ENCODE assay signal across 19 mouse cellular contexts in the genomic region with DNA sequence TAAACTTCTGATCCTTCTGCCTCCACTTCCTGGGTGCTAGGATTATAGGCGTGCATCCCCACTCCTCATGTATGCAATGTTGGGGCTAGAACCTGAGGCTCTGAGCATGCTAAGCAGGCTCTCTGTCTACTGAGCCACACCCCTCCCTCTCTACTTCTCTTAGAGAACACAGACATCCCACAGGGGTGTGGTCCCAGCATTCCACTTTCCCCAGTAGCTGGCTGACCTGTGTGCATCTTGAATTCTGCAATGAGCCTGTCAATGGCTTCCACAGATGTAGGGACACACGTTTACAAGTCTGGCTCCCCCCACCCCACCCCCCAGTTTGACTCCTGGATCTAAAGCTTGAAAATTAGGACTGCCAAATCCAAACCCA. TPM values are rescaled to one million over a fixed set of nuclear protein-coding genes. Genes with fewer than 3 reads are reported as not detected.
DNase-seq lines count a peak whose midpoint lies in the region; ATAC-seq and TF ChIP-seq lines count a peak whose summit lies in the region.
"Had no signal": no experiment of that assay in that cellular context is flagged by ENCODE, and none has a peak within 500 bp of the region (broad histone marks: within the 10 kb centered on the region; RNA-seq: fewer than 3 reads in every experiment).

No protein-coding gene starts in this region.

- H3K27ac ChIP-seq in limb, embryonic 14.5 days (replicated peaks; ENCODE audit: low read depth, low read length): no peak overlapping the region
- H3K27ac ChIP-seq in limb, embryonic 10.5 days: no peak overlapping the region
- H3K27ac ChIP-seq in CH12.LX (ENCODE audit: insufficient read depth, low read depth): peak overlapping the region; percentile 64; the same call in 1 of the 2 replicates
- H3K27ac ChIP-seq: embryonic facial prominence, embryonic 13.5 days; forebrain, embryonic 15.5 days; heart, embryonic 13.5 days; hindbrain, embryonic 12.5 days had no signal

- ATAC-seq in limb, embryonic 14.5 days (ENCODE audit: low FRiP score, low read depth): no peak
- ATAC-seq: forebrain, embryonic 15.5 days; hindbrain, embryonic 16.5 days; intestine, postnatal 0 days; Patski had no signal

- no peaks in the 10 kb centered on the region for H3K9me3 ChIP-seq in limb, embryonic 14.5 days (ENCODE audit: control insufficient read depth, low read length)
- no peaks in the 10 kb centered on the region for H3K9me3 ChIP-seq in limb, embryonic 10.5 days (replicated peaks)
- peaks cover 5% of the 10 kb centered on the region for H3K9me3 ChIP-seq in CH12.LX (replicated peaks; ENCODE audit: low read length)
- H3K9me3 ChIP-seq: embryonic facial prominence, embryonic 13.5 days; forebrain, embryonic 15.5 days; heart, embryonic 13.5 days; hindbrain, embryonic 12.5 days had no signal

- no peaks in the 10 kb centered on the region for H3K36me3 ChIP-seq in limb, embryonic 14.5 days (ENCODE audit: control insufficient read depth, insufficient read depth, low read length)
- no peaks in the 10 kb centered on the region for H3K36me3 ChIP-seq in limb, embryonic 10.5 days
- no peaks in the 10 kb centered on the region for H3K36me3 ChIP-seq in CH12.LX (replicated peaks in 1 of 2; ENCODE audit: control insufficient read depth in 1 of 2, insufficient read depth in 1 of 2, low read length in 1 of 2)
- H3K36me3 ChIP-seq: embryonic facial prominence, embryonic 13.5 days; forebrain, embryonic 15.5 days; heart, embryonic 13.5 days; hindbrain, embryonic 12.5 days had no signal

- no peaks in the 10 kb centered on the region for H3K27me3 ChIP-seq in limb, embryonic 14.5 days (ENCODE audit: control insufficient read depth, insufficient read depth, low read length)
- peaks cover 3% of the 10 kb centered on the region; the same call in 1 of the 2 replicates for H3K27me3 ChIP-seq in limb, embryonic 10.5 days (ENCODE audit: low read depth, poor library complexity, severe bottlenecking)
- no peaks in the 10 kb centered on the region for H3K27me3 ChIP-seq in CH12.LX (replicated peaks)
- H3K27me3 ChIP-seq: embryonic facial prominence, embryonic 13.5 days; forebrain, embryonic 15.5 days had no signal

- dilution Hi-C loops in CH12.LX (cut with MboI; ENCODE audit: extremely low pct_ligation_motif_present, extremely low pct_unique_long_range_greater_than_20kb, low sequenced_read_pairs): no loop called here

- TF ChIP-seq EP300 in CH12.LX (IDR thresholded peaks at IDR 0.05; ENCODE audit: low read length): no peak

- H3K4me3 ChIP-seq in limb, embryonic 14.5 days (replicated peaks; ENCODE audit: low read length): no peak overlapping the region
- H3K4me3 ChIP-seq in limb, embryonic 10.5 days: no peak overlapping the region
- H3K4me3 ChIP-seq in CH12.LX (replicated peaks in 1 of 3; ENCODE audit: low read depth in 2 of 3, low read length in 2 of 3, poor library complexity in 1 of 3): no peak overlapping the region
- H3K4me3 ChIP-seq: embryonic facial prominence, embryonic 13.5 days; erythroblast, embryonic 14.5 days; forebrain, embryonic 15.5 days; heart, embryonic 13.5 days; hindbrain, embryonic 12.5 days had no signal

- TF ChIP-seq CTCF in CH12.LX (conservative IDR thresholded peaks at IDR 0.05 in 1 of 2, IDR thresholded peaks at IDR 0.05 in 1 of 2; ENCODE audit: low read depth in 2 of 2, low read length in 2 of 2): no peak

- TF ChIP-seq RAD21 in CH12.LX (IDR thresholded peaks at IDR 0.05; ENCODE audit: low read depth, low read length): no peak

- peak; percentile 27 for DNase-seq in limb, embryonic 14.5 days (ENCODE audit: low spot score)
- no peak for DNase-seq in limb, embryonic 10.5 days (ENCODE audit: low spot score)
- DNase-seq in CH12.LX (ENCODE audit: extremely low read depth) (no peak), R1 (ENCODE audit: low read depth, low spot score) (peak; percentile 68)
- DNase-seq in kidney, adult 9 months: no peak
- no peak for DNase-seq in right cerebral cortex, adult 18-20 months
- DNase-seq: adrenal gland, postnatal 10 days; cerebellum, adult 11 months; cerebellum, adult 9-10 months; cerebellum, postnatal 25 days; heart, postnatal 36 days had no signal

- H3K9ac ChIP-seq in limb, embryonic 14.5 days (ENCODE audit: low read depth, low read length, severe bottlenecking): no peak overlapping the region
- no peak overlapping the region for H3K9ac ChIP-seq in CH12.LX (ENCODE audit: insufficient read depth, low read depth)
- H3K9ac ChIP-seq: embryonic facial prominence, embryonic 13.5 days; forebrain, embryonic 15.5 days; heart, embryonic 13.5 days; hindbrain, embryonic 12.5 days had no signal

- no peak for TF ChIP-seq POLR2A in limb, embryonic 14.5 days (IDR thresholded peaks at IDR 0.05; ENCODE audit: borderline replicate concordance, extremely low read depth, insufficient read depth, insufficient read length)
- TF ChIP-seq POLR2A in CH12.LX (IDR thresholded peaks at IDR 0.05; ENCODE audit: low read depth, low read length): no peak

- in situ Hi-C loops in CH12.LX (cut with MboI; ENCODE audit: low pct_ligation_motif_present, low pct_unique_long_range_greater_than_20kb, low sequenced_read_pairs): loop anchor here (5.0 to 10.0 kb wide), 2 partner anchors 52 to 125 kb away; no protein-coding TSS in a partner anchor

- H3K79me2 ChIP-seq in CH12.LX (replicated peaks; ENCODE audit: control insufficient read depth, extremely low read depth, insufficient read depth, poor library complexity, severe bottlenecking): no peaks in the 10 kb centered on the region

- peaks cover 5% of the 10 kb centered on the region; the same call in 1 of the 2 replicates for H3K4me1 ChIP-seq in limb, embryonic 14.5 days (ENCODE audit: control insufficient read depth, insufficient read depth, low read length)
- H3K4me1 ChIP-seq in limb, embryonic 10.5 days: 0 out of 2 replicates have a peak, but pooled peaks cover 6% of the 10 kb centered on the region
- H3K4me1 ChIP-seq in CH12.LX (ENCODE audit: control insufficient read depth in 1 of 2, insufficient read depth in 2 of 2): peaks cover 34 to 56% of the 10 kb centered on the region in 2 experiments
- H3K4me1 ChIP-seq: hindbrain, embryonic 12.5 days had no signal

- no peak overlapping the region for H3K4me2 ChIP-seq in limb, embryonic 14.5 days (replicated peaks; ENCODE audit: low read depth, low read length, severe bottlenecking)
- no peak overlapping the region for H3K4me2 ChIP-seq in CH12.LX (ENCODE audit: insufficient read depth, low read depth, poor library complexity, severe bottlenecking)
- H3K4me2 ChIP-seq: embryonic facial prominence, embryonic 13.5 days; forebrain, embryonic 15.5 days; heart, embryonic 13.5 days; hindbrain, embryonic 12.5 days had no signal

- 56% methylated on average over 2 of the region's 2 CpGs for WGBS in limb, embryonic 14.5 days
- 66% methylated on average over 2 of the region's 2 CpGs for WGBS in limb, embryonic 10.5 days

TF ChIP-seq in CH12.LX, 34 proteins besides CTCF, POLR2A, EP300 and RAD21:
- no peak for TF ChIP-seq BHLHE40 (IDR thresholded peaks at IDR 0.05; ENCODE audit: low read depth, low read length)
- TF ChIP-seq PAX5 (IDR thresholded peaks at IDR 0.05; ENCODE audit: low read length): no peak

RNA-seq across cellular contexts. Expression of a gene that starts 6.3 kb away (rescaled TPM):
- polyA plus RNA-seq in limb, embryonic 14.5 days (2012; rRNA removed): 27.9 and 38.5 TPM in 2 replicates
- polyA plus RNA-seq in limb, embryonic 14.5 days (2014; fragmentation: Nextera tagmentation; extraction: Ambion mirVana): 20.1 and 21.1 TPM in 2 replicates
- polyA plus RNA-seq in limb, embryonic 10.5 days (2016; fragmentation: Nextera tagmentation; extraction: Ambion mirVana): 24.6 and 26.2 TPM in 2 replicates
- total RNA-seq in CH12.LX (2012; rRNA removed): 11.6 and 18.5 TPM in 2 replicates
- total RNA-seq in CH12.LX (2014; rRNA removed): 4.9 and 5.5 TPM in 2 replicates
- polyA plus RNA-seq in CH12.LX (2012; ENCODE audit: insufficient read length, low read depth): 14.6 and 19.5 TPM in 2 replicates

Comparison
In these comparisons a context has a peak if more than half of its experiments do, and no peak if none do; other contexts are left out.
1. DNase-seq: peak in limb, embryonic 14.5 days (single experiment) and R1 (single experiment); none in limb, embryonic 10.5 days (single experiment), CH12.LX (single experiment), kidney, adult 9 months (single experiment) and right cerebral cortex, adult 18-20 months (single experiment).